Mouse (Mus musculus): ENCODE data around the gene Slc15a3. TPM values are rescaled to one million over a fixed set of nuclear protein-coding genes. Genes with fewer than 3 reads are reported as not detected.

Gene Slc15a3
- polyA plus RNA-seq, 1 experiment from 2014 or later, result 0.39 TPM

GRCm38 (mm10) chr19:10897491-10897890, 58.0 kb downstream of the Slc15a3 start:
- Histone ChIP-seq H3K9ac (peak overlapping the region; percentile 96), H3K4me1 (peaks cover 34% of the 10 kb centered on the region), H3K4me2 (peak overlapping the region; percentile 76), H3K9me3 (no peaks in the 10 kb centered on the region), H3K27ac (replicated peaks) (peak overlapping the region; percentile 57; the same call in 1 of the 2 replicates), H3K27me3 (replicated peaks) (no peaks in the 10 kb centered on the region), H3K36me3 (peaks cover 52% of the 10 kb centered on the region), H3K4me3 (peak overlapping the region; percentile 94; the same call in 1 of the 2 replicates)
- 71% methylated on average over 8 of the region's 8 CpGs for WGBS
- no peak for ATAC-seq (ENCODE audit: extremely low read depth, insufficient number of reproducible peaks, low FRiP score, low TSS enrichment)

DNA sequence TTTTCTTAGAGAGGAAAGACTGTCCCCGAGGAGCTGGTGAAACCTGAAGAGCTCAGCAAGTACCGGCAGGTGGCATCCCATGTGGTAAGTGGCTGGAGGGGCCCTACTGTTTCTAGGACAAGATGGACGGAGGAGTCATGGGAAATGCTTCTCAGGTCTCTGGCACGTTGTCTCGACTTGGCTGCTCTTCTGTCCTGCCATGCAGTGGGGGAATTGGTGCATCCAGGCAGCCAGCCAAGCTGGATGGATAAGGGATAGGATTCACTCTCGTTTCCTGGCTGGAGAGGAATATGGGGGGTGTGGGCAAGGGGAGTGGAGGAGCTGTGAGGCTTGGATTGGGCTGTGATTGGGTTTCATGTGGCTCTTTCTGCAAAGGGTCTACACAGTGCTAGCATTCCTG, 60.8 kb downstream of the Slc15a3 start:
- Histone ChIP-seq H3K4me1 (peaks cover 42% of the 10 kb centered on the region), H3K4me3 (no peak overlapping the region), H3K27me3 (replicated peaks) (no peaks in the 10 kb centered on the region), H3K36me3 (peaks cover 80% of the 10 kb centered on the region), H3K4me2 (no peak overlapping the region), H3K9ac (no peak overlapping the region), H3K27ac (replicated peaks) (no peak overlapping the region), H3K9me3 (no peaks in the 10 kb centered on the region)
- WGBS, result 64% methylated on average over 6 of the region's 6 CpGs
- ATAC-seq (ENCODE audit: extremely low read depth, insufficient number of reproducible peaks, low FRiP score, low TSS enrichment), result no peak

DNA sequence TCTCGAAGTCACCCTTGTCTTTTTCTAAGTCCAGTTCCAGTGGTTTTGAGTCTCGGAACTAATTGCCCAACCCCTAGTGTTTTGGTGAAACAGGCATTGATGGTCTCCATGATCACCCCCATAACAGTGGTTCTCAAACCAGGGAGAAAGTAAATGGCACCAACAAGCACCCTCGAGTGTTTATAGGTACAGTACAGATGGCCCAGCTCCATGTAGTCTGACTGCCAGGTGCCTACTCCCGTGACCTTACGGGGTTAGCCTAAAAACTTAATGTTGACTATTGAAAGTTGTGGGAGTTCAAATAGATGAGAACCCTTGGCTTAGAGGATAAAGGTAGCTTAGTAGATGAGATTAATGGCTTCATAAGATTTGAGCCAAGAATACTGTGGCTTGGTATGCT, 61.5 kb downstream of the Slc15a3 start:
- H3K27me3 ChIP-seq (replicated peaks), result no peaks in the 10 kb centered on the region
- 94% methylated on average over 5 of the region's 5 CpGs for WGBS
- H3K36me3 ChIP-seq, result peaks cover 87% of the 10 kb centered on the region

DNA sequence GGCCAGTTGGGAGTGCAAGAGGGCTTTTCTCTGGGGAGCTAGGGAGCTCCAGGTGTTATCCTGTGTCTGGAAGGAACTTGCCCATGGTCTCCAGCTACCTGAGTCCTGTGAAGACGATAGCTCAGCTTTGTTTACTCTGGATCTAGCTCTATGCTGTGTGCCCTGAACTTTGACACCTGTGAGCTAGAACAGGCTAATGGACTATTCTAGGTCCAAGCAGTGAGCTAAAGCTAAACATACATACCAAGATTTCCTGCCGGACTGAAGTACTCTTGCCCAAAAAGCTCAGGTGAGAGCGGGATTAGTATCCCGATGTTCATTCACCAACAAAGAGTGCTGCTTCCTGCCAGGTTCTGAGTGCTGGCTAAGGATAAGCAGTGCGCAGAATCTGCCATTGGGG, 65.0 kb downstream of the Slc15a3 start:
- Histone ChIP-seq H3K4me2 (no peak overlapping the region), H3K27me3 (replicated peaks) (no peaks in the 10 kb centered on the region), H3K36me3 (peaks cover 83% of the 10 kb centered on the region), H3K4me3 (no peak overlapping the region), H3K9ac (peak overlapping the region; percentile 54), H3K9me3 (no peaks in the 10 kb centered on the region), H3K4me1 (peaks cover 60% of the 10 kb centered on the region), H3K27ac (replicated peaks) (peak overlapping the region; percentile 95)
- WGBS, result 80% methylated on average over 5 of the region's 5 CpGs
- ATAC-seq (ENCODE audit: extremely low read depth, insufficient number of reproducible peaks, low FRiP score, low TSS enrichment), result no peak

More for the DNA sequence above, 61.5 kb downstream of the Slc15a3 start:
- Histone ChIP-seq H3K9me3 (no peaks in the 10 kb centered on the region), H3K27ac (replicated peaks) (no peak overlapping the region), H3K4me1 (peaks cover 47% of the 10 kb centered on the region), H3K9ac (no peak overlapping the region), H3K4me3 (no peak overlapping the region), H3K4me2 (no peak overlapping the region)
- no peak for ATAC-seq (ENCODE audit: extremely low read depth, insufficient number of reproducible peaks, low FRiP score, low TSS enrichment)

DNA sequence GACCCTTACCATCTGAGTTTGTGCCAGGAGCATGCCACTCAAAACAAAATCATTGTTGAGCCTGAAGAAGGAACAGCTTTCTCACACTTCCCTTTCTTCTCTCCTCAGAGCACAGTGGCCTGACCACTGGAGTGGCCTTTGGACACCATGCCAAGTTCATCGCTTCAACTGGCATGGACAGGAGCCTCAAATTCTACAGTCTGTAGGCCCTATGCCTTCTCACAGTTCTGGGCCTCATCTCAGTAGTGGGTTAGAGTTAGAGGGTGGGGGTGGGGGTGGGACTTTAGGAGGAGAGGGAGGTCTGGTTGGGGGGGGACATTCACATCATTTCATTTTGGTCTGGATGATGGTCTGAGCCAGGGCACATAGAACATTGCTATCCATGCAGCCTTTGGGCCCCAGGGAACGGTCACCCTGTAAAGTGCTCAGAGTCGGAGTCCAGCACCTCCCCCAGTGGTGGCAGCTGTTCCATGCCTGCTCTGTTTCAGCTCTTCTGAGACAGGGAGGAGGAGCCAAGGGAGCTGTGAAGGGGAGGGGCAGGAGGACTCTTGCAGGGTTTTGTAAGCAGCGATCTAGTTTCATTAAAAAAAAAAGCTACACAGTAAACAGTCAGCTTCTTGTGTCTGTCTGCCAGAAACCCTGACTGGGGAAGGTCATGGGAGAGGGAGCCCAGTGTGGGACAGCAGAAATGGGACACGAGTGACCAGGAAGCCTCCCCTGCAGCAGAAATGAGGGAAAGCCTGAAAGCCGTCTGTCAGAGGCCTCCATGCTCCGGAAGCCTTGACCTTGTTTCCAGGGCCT, 65.6 kb downstream of the Slc15a3 start:
- Histone ChIP-seq H3K36me3 (peaks cover 77% of the 10 kb centered on the region), H3K4me1 (peaks cover 64% of the 10 kb centered on the region)
- 31% methylated on average over 7 of the region's 7 CpGs for WGBS

DNA sequence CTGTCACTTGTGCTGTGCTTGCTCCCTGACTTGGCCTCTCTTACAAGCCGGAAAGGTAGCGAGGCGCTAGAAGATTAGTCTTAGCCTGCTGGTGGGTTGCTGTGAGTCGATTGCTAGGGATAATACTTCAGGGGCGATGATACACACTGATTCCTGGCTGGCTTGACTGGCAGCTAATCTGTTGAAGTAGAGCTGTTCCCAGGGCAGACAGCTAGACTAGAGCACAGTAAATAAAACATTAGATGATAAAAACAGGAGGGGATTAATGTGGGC, 66.1 kb downstream of the Slc15a3 start:
- Histone ChIP-seq H3K36me3 (peaks cover 71% of the 10 kb centered on the region), H3K4me3 (no peak overlapping the region), H3K9me3 (no peaks in the 10 kb centered on the region), H3K4me2 (peak overlapping the region; percentile 38), H3K27ac (replicated peaks) (peak overlapping the region; percentile 95), H3K4me1 (peaks cover 64% of the 10 kb centered on the region), H3K27me3 (replicated peaks) (no peaks in the 10 kb centered on the region), H3K9ac (peak overlapping the region; percentile 69)
- no peak for ATAC-seq (ENCODE audit: extremely low read depth, insufficient number of reproducible peaks, low FRiP score, low TSS enrichment)
- 32% methylated on average over 5 of the region's 5 CpGs for WGBS

More for the DNA sequence above, 65.6 kb downstream of the Slc15a3 start:
- Histone ChIP-seq H3K9me3 (no peaks in the 10 kb centered on the region), H3K9ac (peak overlapping the region; percentile 69), H3K4me2 (peak overlapping the region; percentile 38), H3K27me3 (replicated peaks) (no peaks in the 10 kb centered on the region), H3K4me3 (no peak overlapping the region), H3K27ac (replicated peaks) (peak overlapping the region; percentile 95)
- ATAC-seq (ENCODE audit: extremely low read depth, insufficient number of reproducible peaks, low FRiP score, low TSS enrichment), result peak; percentile 38; the same call in 1 of the 2 replicates

GRCm38 (mm10) chr19:10907891-10908290, 68.4 kb downstream of the Slc15a3 start:
- no peak overlapping the region for H3K4me3 ChIP-seq
- no peak overlapping the region for H3K4me2 ChIP-seq
- no peaks in the 10 kb centered on the region for H3K9me3 ChIP-seq
- peak overlapping the region; percentile 95 for H3K27ac ChIP-seq (replicated peaks)
- peaks cover 49% of the 10 kb centered on the region for H3K36me3 ChIP-seq
- WGBS, result 36% methylated on average over 3 of the region's 3 CpGs
- no peak overlapping the region for H3K9ac ChIP-seq
- peaks cover 75% of the 10 kb centered on the region for H3K4me1 ChIP-seq
- H3K27me3 ChIP-seq (replicated peaks), result no peaks in the 10 kb centered on the region
- no peak for ATAC-seq (ENCODE audit: extremely low read depth, insufficient number of reproducible peaks, low FRiP score, low TSS enrichment)

Other genes starting within 250 kb of the Slc15a3 start
- 252 and 255 TPM in 2 replicates for gene Ddb1, start 234.4 kb upstream of the Slc15a3 start, polyA plus RNA-seq (2015; fragmentation: Nextera tagmentation; extraction: Ambion mirVana)
- gene Tkfc, start 234.1 kb upstream of the Slc15a3 start, polyA plus RNA-seq (2015; fragmentation: Nextera tagmentation; extraction: Ambion mirVana), result 9.1 and 11.0 TPM in 2 replicates
- gene Vwce, start 205.5 kb upstream of the Slc15a3 start, polyA plus RNA-seq (2015; fragmentation: Nextera tagmentation; extraction: Ambion mirVana), result 0.59 TPM in 2 replicates
- not detected in 2 replicates for gene Pga5, start 161.7 kb upstream of the Slc15a3 start, polyA plus RNA-seq (2015; fragmentation: Nextera tagmentation; extraction: Ambion mirVana)
- gene Vps37c, start 151.0 kb upstream of the Slc15a3 start, polyA plus RNA-seq (2015; fragmentation: Nextera tagmentation; extraction: Ambion mirVana), result 28.4 and 30.3 TPM in 2 replicates
- 0.71 TPM in 2 replicates for gene Cd5, start 100.7 kb upstream of the Slc15a3 start, polyA plus RNA-seq (2015; fragmentation: Nextera tagmentation; extraction: Ambion mirVana)
- 0.09 and 0.14 TPM in 2 replicates for gene Cd6, start 9.7 kb upstream of the Slc15a3 start, polyA plus RNA-seq (2015; fragmentation: Nextera tagmentation; extraction: Ambion mirVana)
- 51.4 and 52.4 TPM in 2 replicates for gene Tmem132a, start 30.2 kb downstream of the Slc15a3 start, polyA plus RNA-seq (2015; fragmentation: Nextera tagmentation; extraction: Ambion mirVana)
- gene Tmem109, start 42.3 kb downstream of the Slc15a3 start, polyA plus RNA-seq (2015; fragmentation: Nextera tagmentation; extraction: Ambion mirVana), result 84.7 and 87.1 TPM in 2 replicates
- gene Prpf19, start 55.5 kb downstream of the Slc15a3 start, polyA plus RNA-seq (2015; fragmentation: Nextera tagmentation; extraction: Ambion mirVana), result 30.3 TPM in 2 replicates
- 0.08 TPM in 1 of 2 replicates, not detected in the other for gene Zp1, start 80.9 kb downstream of the Slc15a3 start, polyA plus RNA-seq (2015; fragmentation: Nextera tagmentation; extraction: Ambion mirVana)
- gene Ptgdr2, start 97.4 kb downstream of the Slc15a3 start, polyA plus RNA-seq (2015; fragmentation: Nextera tagmentation; extraction: Ambion mirVana), result 0.11 TPM in 1 of 2 replicates, not detected in the other
- gene Ccdc86, start 109.5 kb downstream of the Slc15a3 start, polyA plus RNA-seq (2015; fragmentation: Nextera tagmentation; extraction: Ambion mirVana), result 18.8 and 19.9 TPM in 2 replicates
- gene Ms4a10, start 134.9 kb downstream of the Slc15a3 start, polyA plus RNA-seq (2015; fragmentation: Nextera tagmentation; extraction: Ambion mirVana), result 0.15 TPM in 1 of 2 replicates, not detected in the other
- gene Ms4a15, start 153.5 kb downstream of the Slc15a3 start, polyA plus RNA-seq (2015; fragmentation: Nextera tagmentation; extraction: Ambion mirVana), result not detected in 2 replicates
- gene Ms4a18, start 178.3 kb downstream of the Slc15a3 start, polyA plus RNA-seq (2015; fragmentation: Nextera tagmentation; extraction: Ambion mirVana), result not detected in 2 replicates
- gene Ms4a8a, start 241.4 kb downstream of the Slc15a3 start, polyA plus RNA-seq (2015; fragmentation: Nextera tagmentation; extraction: Ambion mirVana), result 0.21 TPM in 1 of 2 replicates, not detected in the other